Mouse (Mus musculus): ENCODE data around the gene Vps18. TPM values are rescaled to one million over a fixed set of nuclear protein-coding genes. Genes with fewer than 3 reads are reported as not detected.
A peak's percentile ranks its signal among the peaks of the same experiment; 100 is the strongest.

Vps18 gene
- total RNA-seq, 2 experiments from 2014 or later = 40.2 to 40.5 TPM

GRCm38 (mm10) chr2:119313780-119314479 lies 25.4 kb downstream of the Vps18 start:
- no peak for DNase-seq (ENCODE audit: low spot score in 2 of 2)
- intact Hi-C loops (cut with DNase I) = no loop called here

GRCm38 (mm10) chr2:119314742-119315310 lies 26.3 kb downstream of the Vps18 start:
- intact Hi-C loops (cut with DNase I) = no loop called here
- DNase-seq (ENCODE audit: low spot score in 2 of 2) = no peak

GRCm38 (mm10) chr2:119318043-119318710 lies 29.6 kb downstream of the Vps18 start:
- intact Hi-C loops (cut with DNase I) = no loop called here

GRCm38 (mm10) chr2:119320571-119320970 lies 32.0 kb downstream of the Vps18 start:
- intact Hi-C loops (cut with DNase I) = no loop called here
- DNase-seq (ENCODE audit: low spot score in 2 of 2) = no peak

More at GRCm38 (mm10) chr2:119318043-119318710, 29.6 kb downstream of the Vps18 start:
- DNase-seq (ENCODE audit: low spot score in 2 of 2) = no peak

GRCm38 (mm10) chr2:119321771-119322586 lies 33.4 kb downstream of the Vps18 start:
- no peak for DNase-seq (ENCODE audit: low spot score in 2 of 2)
- intact Hi-C loops (cut with DNase I) = no loop called here

GRCm38 (mm10) chr2:119322587-119323300 lies 34.2 kb downstream of the Vps18 start:
- DNase-seq (ENCODE audit: low spot score in 2 of 2) = peak; percentile 69 to 70
- intact Hi-C loops (cut with DNase I) = no loop called here

GRCm38 (mm10) chr2:119323866-119324575 lies 35.5 kb downstream of the Vps18 start:
- intact Hi-C loops (cut with DNase I) = no loop called here
- no peak for DNase-seq (ENCODE audit: low spot score in 2 of 2)

GRCm38 (mm10) chr2:119324576-119325318 lies 36.2 kb downstream of the Vps18 start:
- intact Hi-C loops (cut with DNase I) = no loop called here
- no peak for DNase-seq (ENCODE audit: low spot score in 2 of 2)

GRCm38 (mm10) chr2:119325568-119326143 lies 37.1 kb downstream of the Vps18 start, which contains the start of gene Dll4:
Gene Dll4, plus strand, starts transcription at chr2:119325784.
- no peak for DNase-seq (ENCODE audit: low spot score in 2 of 2)
- intact Hi-C loops (cut with DNase I) = loop anchor here (2.0 kb wide), 1 partner anchor 25 kb away; no protein-coding TSS in a partner anchor

GRCm38 (mm10) chr2:119326161-119327101 lies 37.9 kb downstream of the Vps18 start:
- DNase-seq (ENCODE audit: low spot score in 2 of 2) = no peak
- intact Hi-C loops (cut with DNase I) = loop anchor here (2.0 kb wide), 1 partner anchor 26 kb away; no protein-coding TSS in a partner anchor

GRCm38 (mm10) chr2:119327102-119327480 lies 38.6 kb downstream of the Vps18 start:
- DNase-seq (ENCODE audit: low spot score in 2 of 2) = peak in 1 of 2 experiments; percentile 40
- intact Hi-C loops (cut with DNase I) = loop anchor here (2.0 kb wide), 1 partner anchor 26 kb away; no protein-coding TSS in a partner anchor

GRCm38 (mm10) chr2:119327942-119328526 lies 39.5 kb downstream of the Vps18 start:
- intact Hi-C loops (cut with DNase I) = loop anchor here (2.0 kb wide), 1 partner anchor 27 kb away; no protein-coding TSS in a partner anchor
- no peak for DNase-seq (ENCODE audit: low spot score in 2 of 2)

GRCm38 (mm10) chr2:119328546-119328945 lies 40.0 kb downstream of the Vps18 start:
- no peak for DNase-seq (ENCODE audit: low spot score in 2 of 2)
- intact Hi-C loops (cut with DNase I) = no loop called here

GRCm38 (mm10) chr2:119329123-119329817 lies 40.7 kb downstream of the Vps18 start:
- DNase-seq (ENCODE audit: low spot score in 2 of 2) = no peak
- intact Hi-C loops (cut with DNase I) = no loop called here

- no peak for DNase-seq (ENCODE audit: low spot score in 2 of 2)
- intact Hi-C loops (cut with DNase I) = no loop called here
Measured at GRCm38 (mm10) chr2:119330795-119331194, 42.3 kb downstream of the Vps18 start.
